Mouse (Mus musculus) adrenal gland, adult (tissue): ENCODE results near the gene Ece2.

Experiments used
- DNase-seq, 2 experiments: peaks; one replicate each; pipeline ENCODE4 v3.0.0; 2022 to 2023; ENCODE audit warnings: low spot score in 1 of 2; ENCODE audit not compliant: inconsistent age in 2 of 2

Gene Ece2

DNA sequence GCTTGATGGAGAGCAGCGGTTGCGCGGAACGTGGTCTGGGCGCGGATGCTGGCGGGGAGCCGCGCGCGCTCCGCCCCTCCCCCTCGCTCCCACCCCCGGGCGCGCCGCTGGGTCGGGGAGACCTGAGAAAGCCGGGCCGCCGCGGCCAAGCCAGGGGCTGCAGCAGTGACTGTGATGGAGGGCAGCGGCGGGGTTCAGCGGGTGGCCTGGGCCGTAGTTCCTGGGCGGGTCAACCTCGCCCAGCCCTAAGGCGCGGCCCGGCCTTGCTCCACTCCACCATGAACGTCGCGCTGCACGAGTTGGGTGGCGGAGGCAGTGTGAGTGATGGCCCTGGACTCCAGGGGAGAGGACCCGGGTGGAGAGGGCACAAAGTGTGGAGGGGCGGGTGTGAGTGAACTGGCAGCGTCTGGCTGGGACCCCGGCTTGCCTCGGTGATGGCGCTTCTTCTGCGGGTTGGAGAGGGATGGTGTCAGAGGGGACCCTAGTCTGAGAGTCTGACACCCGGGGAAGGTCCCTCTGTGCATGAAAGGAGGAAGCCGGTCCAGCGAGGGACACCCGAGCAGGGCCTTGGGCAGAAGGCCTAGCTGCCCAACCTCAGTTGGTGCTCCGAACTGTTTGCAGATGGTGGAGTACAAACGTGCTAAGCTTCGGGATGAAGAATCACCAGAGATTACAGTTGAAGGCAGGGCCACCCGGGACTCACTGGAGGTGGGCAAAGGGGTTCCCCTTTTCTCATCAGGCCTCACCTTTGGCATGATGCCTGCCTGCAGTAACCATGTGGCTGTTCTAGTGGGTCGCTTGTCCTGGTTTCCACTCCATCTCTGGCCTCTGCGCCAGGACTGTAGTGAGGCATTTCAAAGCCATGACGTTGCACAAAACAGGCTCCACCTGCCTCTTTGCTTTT, at the start of gene Ece2:
TSS of gene Ece2 (plus strand) at position 98 of the 904 bp plus-strand sequence.
- DNase-seq, result peak; percentile 53 to 78

DNA sequence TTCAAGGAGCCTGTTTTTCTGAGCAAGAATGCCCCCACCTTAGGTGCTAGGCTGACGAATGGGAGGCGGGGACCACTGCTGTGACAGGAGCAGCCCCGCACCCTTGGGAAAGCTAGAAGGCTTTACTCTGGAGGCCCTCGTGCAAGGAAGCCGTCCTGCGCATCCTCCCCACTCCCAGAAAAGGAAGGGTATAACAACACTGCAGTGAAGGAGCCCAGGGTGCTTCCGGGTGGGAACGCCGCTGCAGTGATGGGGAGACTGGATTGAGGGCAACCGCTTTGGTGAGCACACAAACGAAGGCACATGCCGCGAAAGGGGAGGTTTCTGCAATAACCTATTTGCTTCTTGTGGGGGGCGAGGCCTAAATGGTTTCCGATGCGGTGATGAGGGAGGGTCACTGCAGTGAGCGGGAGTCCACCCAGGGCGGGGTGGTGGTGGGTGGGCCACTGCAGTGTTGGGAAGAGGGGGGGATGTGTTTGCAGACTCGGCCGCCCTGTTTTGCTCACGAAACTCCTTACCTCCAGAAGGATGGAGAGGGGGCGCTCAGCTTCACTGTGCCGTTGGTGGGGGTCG, 40.2 kb upstream of the Ece2 start, which contains the start of gene Vwa5b2:
TSS of gene Vwa5b2 (plus strand) at position 106 of the 573 bp plus-strand sequence.
- DNase-seq, result no peak

DNA sequence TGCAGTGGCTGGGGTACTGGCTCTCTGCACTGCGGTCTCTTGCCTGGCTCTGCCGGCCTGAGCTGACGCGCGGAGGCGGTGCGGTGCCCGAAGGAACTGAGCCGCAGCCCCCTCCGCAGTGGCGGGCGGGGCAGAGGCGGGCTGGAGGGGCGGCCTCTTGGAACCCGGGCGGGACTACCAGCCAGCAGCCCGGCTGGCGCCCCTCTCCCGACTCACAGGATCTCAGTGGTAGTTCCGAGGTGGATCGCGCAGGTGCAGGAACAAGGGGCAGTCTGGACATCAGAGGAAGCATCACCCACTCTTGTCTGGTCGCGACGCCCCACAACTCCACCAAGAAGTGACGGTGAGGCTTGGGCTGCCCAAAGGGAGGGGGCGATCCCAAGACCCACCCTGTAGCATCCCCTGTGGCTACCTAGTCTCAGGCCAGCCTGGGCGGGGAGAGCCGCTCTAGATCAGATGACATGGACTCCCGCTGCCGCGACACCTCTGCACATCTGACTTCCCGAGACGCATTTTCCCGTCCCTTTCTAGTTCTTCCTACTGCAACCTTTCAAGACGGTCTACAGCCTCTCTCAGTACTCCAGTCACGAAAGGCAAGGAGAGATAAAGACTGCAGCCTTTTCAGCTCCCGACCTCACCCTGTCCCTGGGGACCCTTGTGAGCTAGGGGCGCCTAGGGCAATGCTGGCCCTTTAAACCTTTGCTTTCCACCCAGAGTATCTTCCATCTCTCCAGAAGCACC, 39.5 kb upstream of the Ece2 start:
- peak; percentile 30 to 60 for DNase-seq

DNA sequence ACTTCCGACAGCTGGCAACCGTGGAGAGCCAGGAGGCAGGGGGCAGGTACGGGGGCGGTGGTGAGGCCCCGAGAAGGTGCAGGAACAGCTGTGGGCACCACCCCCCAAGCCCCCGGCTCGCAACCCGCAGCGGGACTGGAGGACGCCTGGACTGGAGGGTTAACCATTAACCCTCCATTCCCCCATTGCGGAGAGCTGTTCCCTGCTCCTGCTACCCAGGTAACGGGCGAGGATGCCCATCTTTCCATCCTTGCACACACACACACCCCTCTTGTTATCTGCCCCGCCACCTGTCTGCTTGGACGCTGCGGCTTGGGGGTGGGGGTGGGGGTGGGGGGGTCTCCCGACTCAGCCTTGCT, 39.0 kb upstream of the Ece2 start:
- no peak for DNase-seq

DNA sequence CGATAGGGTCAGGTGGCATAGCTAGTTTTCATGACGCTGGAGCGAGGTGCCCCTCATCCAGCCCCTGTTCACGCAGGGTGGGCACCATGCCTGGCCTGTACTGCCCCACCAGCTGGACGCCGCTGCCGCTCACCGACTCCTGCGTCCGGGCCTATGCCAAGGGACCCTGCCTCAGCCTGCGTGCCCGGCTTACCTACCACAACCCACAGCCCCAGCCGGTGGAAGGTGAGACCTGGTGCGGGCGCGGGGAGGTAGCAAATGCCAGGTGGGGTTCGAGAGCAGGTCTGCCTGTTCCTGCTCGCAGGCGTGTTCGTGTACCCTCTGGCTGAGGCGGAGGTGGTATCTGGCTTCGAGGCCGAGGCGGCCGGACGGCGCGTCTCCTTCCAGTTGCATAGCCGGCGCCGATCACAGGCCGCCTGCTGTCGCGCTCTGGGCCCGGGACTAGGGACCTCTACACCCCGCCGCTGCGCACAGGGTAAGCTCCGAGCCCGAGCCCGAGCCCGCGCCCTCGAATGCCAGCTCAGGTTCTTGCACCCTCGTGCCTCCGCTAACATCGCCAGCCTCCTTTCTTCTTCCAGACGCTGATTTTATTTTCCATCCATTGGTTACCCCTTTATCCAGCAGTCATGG, 38.4 kb upstream of the Ece2 start:
- no peak for DNase-seq

DNA sequence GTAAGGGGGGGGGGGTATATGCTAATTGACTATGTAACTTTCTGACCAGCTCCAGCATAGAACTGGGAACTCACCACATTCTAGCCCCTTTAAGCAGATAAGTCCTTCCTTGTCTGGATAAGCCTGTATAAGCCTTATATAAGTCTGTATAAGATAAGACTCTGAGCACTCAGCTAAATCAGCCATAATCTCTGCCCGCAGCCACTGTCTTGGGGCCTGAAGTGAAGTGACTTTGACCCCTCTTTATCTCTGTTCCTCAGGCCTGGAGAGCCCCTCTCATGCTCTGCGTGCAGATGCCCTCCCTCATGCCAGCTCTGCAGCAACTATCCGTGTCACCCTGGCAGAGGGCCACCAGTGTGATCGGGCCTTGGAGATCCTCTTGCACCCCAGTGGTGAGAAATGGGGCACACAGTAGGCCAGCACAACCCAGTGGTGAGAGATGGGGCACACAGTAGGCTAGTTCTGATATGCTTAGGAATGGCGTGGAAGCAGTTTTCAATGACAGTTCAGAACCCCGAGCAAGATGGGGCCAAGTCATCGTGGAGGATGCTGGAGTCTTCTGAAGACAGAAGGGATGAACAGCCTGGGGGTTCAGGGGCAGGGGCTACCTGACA, 34.5 kb upstream of the Ece2 start:
- no peak for DNase-seq

DNA sequence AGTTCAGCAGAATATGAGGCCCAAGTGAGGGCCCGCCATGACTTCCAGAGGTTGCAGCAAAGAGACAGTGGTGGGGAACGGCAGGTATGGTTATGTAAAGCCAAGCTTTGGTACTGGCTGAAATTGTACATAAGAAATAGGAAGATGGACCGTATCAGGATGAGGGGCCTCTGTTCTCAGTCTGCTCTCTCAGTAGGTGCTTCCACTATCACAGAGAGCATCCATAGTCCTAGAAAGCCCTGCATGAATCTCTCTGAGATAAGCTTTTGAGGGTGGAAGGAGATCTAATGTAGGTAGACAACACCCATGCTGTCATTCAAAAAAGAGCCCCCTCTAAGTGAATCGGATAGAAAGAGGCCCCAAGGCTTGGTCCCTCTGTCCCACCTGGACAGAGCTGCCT, 33.9 kb upstream of the Ece2 start:
- no peak for DNase-seq

DNA sequence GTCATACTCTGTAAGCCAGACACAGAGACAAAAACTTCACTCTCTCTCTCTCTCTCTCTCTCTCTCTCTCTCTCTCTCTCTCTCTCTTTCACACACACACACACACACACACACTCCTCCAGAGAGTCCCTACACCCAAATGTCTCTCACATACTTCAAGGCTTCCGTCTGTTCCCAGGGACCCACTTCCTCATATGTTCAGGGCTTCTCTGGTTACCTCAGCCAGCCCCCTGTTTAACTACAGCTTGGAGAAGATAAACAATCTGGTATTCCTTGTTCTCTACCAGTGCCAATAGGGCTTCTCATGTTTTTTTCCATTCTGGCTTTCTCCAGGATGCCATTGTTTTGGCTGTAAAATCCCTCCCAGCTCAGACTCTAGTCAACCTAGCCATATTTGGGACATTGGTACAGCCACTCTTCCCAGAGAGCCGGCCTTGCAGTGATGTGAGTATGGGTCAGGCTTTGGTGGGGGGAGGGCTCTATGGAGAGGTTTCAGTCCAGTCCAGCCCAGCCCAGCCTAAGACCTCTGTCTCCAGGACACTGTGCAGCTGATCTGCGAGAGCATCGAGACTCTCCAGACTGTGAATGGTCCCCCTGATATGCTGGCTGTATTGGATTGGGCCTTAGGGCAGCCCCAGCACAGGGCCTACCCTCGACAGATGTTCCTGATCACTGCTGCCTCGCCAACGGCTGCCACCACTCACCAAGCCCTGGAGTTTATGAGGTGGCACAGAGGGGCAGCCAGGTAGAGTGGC, 32.8 kb upstream of the Ece2 start:
- DNase-seq, result no peak

DNA sequence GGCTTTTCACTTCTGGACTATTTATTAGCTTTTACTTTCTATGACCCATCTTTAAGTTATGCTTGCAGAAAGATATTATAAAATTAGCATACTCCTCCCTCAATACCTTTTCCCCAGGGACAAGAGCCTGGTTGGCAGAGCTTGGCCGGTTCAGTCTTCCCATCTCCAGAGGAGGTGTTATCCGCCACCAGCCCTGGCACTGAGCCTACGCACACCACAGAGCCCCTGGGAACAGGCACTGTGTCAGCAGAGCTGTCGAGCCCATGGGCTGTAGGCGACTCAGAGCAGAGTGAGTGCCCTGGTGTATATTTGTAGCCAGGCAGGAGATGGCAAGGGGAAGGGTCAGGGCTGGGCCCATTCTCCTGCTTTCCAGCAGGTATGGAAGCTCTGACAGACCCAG, 29.1 kb upstream of the Ece2 start:
- no peak for DNase-seq

DNA sequence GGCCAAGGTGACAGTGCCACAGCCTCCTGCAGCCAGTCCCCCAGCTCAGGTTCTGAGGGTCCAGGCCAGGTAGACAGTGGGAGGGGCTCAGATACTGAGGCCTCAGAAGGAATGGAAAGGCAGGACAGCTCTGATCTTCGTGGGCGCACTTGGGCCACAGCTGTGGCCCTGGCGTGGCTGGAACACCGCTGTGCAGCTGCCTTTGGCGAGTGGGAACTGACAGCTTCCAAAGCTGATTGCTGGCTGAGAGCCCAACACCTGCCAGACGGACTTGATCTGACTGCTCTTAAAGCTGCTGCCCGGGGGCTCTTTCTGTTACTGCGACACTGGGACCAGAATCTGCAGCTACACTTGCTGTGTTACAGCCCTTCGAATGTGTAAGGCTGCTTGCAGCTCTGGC, 24.9 kb upstream of the Ece2 start:
- no peak for DNase-seq

DNA sequence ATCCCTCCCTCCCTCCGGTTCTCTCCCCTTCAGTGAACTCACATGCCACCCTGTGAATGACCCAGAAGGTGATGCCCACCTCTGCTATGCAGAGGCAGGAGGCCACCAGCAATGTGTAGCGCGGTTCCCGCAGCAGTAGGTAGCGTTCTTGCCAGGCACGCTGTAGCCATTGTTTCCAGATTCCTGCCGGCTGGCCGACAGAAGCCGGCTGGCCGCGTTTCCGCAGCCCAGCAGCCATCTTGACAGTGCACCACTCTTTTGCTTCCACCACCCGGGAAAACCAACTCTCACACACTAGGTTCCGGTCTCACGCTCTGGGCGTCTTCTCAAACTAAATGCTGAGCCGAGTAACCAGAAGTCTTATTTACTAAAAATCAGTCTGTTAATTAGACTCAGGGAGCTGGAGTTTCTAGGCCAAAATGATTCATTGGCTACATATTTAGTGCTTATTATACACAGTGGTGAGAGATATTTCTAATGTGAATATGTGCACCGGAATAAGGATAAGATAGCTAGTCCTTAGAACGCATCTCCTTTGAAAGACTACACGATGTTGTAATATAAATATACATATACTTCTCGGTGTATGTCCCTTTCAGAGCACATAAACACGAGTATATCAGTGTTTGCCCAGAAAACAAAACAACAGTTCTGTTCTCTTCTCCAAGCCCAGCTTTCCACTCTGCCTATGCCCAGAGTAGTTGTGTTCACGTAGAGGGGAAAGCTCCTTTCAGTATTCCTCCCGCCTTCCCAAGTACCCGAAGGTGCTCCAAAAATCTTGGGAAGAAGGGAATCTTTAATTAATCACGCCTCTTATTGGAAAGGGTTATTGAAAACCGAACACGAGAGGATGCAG, 18.9 kb upstream of the Ece2 start:
- peak; percentile 78 to 94 for DNase-seq

DNA sequence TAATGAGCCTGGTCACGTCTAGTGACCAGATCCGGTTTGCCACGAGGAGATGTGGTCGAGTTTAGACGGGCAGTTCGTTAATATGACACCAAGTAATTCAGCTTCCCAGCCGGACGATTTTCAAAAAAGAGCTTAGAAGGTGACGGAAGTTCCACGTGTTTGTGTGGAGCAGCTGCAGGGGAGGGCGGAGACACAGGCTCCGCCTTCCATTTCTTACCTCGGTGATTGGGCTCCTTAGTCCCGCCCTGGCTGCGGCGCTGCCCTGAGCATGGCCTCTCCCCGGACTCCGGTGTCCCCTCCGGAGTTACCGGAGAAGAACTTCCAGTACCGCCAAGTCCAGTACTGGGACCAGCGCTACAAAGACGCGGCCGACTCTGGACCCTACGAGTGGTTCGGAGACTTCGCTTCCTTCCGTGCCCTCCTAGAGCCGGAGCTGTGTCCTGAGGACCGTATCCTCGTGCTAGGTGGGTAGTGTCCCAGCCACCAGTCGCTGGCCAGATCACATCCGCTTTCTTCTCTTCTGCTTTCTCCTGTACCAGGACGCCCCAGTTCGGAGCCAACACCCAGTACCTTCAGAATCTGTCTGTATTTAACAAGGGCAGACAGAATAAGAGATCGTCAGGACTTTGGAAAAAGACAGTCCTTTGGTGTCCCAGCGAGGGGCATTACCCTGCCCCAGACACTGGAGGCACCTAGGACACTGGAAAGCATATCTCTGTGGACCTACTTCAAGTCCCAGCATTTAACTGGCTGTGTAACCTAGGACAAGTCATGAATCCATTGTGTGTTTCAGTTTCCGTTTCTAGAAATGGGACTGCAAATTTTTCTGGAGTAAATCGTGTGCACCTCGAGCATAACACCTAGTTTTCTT, 18.0 kb upstream of the Ece2 start, which contains the start of the genes Eef1akmt4, Gm49333 and Alg3:
TSS of gene Eef1akmt4 (plus strand) at position 237 of the 871 bp plus-strand sequence.
TSS of gene Gm49333 (plus strand) at position 254 of the 871 bp plus-strand sequence.
TSS of gene Alg3 (minus strand) at position 379 of the 871 bp plus-strand sequence.
- peak; percentile 92 to 97 for DNase-seq

DNA sequence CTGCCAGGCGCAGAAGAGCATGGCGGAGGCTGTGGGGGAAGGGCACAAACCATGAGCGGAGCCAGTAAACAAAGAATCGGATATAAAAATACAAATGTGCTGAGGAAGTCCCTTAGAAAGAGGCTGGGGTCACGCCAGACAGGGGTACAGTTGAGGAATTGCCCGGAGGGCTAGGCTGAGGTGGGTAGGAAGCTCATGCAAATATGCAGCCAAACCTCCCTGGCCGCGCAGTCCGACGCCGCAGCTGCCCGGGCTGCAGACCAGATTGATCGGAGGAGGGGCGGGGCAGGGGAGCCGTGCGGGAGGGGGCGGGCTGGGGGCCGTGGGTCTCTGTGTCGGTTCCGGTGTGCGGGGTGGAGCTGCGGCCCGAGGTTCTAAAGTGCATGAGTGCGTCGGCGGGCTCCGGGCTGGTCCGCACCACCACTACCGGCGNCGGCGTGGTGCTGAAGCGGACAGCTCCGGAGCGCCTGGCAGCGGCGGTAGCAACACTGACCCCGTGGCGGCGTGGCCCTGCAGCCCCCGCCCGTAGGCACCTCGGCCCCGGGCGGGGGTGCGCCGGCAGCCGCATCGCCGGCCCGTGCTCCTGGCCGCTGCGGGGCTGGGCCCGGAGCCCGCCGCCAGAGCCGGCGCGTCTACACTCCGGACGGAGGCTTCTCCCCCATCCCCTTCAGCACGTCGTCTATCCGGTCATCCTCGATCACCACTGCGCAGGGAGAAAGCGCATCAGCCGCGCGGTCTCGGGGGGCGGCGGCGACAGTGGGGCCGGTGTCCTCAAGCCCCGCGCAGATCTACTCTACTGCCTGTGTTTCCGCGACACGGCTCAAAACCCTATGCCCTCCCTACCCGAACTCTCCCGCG, 9.9 kb upstream of the Ece2 start:
- DNase-seq, result peak; percentile 45 to 78

DNA sequence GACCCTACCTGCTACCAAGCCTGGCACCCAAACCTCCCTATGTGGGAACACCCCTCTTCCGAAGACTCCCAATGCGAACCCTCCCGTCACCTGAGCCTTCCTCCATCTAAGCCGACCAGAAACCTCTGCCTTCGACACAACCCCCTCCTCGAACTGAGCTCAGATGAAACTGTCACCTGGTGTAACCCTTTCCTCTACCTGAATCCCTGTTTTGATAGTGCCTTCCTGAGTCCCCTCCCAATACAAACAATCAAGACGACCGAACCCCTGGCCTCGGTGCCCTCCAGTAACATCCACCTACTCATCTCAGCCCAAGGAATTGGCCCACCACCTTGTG, 9.3 kb upstream of the Ece2 start:
- no peak for DNase-seq

DNA sequence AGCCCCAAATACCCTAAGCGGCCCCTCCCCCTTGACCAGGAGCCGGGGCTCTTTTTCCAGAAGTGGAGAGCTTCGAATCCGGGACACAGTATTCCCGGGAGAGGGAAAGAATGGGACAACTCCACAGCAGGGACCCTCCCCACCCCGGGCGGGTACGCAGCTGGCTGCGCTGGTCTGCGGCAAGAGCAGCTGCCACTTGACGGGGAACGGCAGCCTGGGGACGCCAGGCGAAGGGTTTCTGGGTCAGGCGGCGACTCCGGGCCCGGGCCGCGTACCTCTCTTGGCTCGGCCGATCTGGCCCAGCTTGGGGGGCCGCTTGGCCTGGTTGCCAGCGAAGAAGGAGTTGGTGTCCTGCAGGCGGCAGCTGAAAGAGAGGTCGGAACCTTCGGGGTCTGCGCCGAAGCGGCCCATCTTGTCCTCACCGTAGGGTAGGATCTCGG, 8.9 kb upstream of the Ece2 start:
- DNase-seq, result peak in 1 of 2 experiments; percentile 88

DNA sequence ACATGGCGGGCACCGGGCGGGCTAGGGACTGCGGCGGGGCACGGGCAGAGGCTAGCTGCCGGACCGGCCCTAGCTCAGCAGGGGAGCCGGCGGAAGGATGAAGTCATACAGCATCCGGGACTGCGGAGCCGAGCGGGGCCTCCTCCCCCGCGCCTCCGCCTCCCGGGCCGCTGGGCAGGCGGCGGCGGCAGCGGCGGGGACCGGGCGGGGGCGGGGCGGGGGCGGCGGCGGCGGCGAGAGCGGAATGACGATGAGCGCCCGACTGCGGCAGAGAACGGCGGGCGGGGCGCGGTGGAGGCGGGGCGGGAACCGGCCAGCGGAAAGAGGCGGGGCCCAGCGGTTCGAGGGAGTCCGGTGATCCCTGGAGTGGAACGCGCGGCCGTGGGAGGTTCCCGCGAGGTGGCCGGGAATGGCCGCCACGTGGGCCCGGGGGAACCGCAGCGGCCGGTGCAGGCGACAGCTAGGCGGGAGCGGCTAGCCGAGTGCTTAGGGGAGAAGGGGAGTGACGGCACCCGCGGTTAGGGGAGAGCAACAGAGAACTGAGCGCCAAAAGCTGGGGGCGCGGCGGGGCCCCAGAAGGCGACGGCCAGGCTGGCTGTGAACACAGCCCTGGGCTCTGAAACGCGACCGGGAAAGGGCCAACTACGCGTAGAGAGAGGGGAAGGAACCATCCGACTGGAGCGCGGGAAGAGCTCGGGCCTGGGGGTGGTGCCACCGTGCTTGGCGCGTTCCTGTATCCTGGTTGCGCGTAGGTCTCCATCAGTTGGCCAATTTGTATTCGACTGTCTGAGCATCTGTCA, 8.2 kb upstream of the Ece2 start, which contains the start of gene Camk2n2:
TSS of gene Camk2n2 (minus strand) at position 97 of the 800 bp plus-strand sequence.
- DNase-seq, result peak; percentile 86 to 93
